Mouse (Mus musculus): ENCODE measurements around the gene H2-Q4. TPM values are rescaled to one million over a fixed set of nuclear protein-coding genes. Genes with fewer than 3 reads are reported as not detected.
A peak's percentile ranks its signal among the peaks of the same experiment; 100 is the strongest.
"Not testable (repeated sequence)": the region's sequence is repeated elsewhere in the genome, so short reads cannot be mapped to it uniquely, and the experiment has no call there.

The H2-Q4 gene
- 170 and 176 TPM in 2 replicates for total RNA-seq (2017)

DNA sequence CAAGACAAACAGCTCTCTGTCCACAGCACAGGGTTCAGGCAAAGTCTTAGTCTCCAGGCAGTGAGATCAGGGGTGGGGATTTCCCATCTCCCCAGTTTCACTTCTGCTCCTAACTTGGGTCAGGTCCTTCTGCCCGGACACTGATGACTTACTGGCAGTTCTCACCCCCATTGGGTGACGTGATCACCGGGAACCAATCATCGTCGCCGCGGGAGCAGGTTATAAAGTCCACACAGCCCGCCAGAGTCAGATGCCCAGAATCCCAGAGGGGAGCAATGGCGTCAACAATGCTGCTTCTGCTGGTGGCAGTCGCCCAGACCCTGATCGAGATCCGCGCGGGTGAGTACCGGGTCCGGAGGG is at the start of gene H2-Q4:
Gene H2-Q4, plus strand, starts transcription at position 249 of the 360 bp plus-strand sequence.
- ATAC-seq (ENCODE audit: extremely low read depth, insufficient number of reproducible peaks, low FRiP score, poor library complexity, severe bottlenecking) = peak; percentile 99

GRCm38 (mm10) chr17:35329714-35330113 is 49.7 kb upstream of the H2-Q4 start:
- ATAC-seq (ENCODE audit: extremely low read depth, insufficient number of reproducible peaks, low FRiP score, poor library complexity, severe bottlenecking) = not testable (repeated sequence)

GRCm38 (mm10) chr17:35331546-35331945 is 47.9 kb upstream of the H2-Q4 start:
- not testable (repeated sequence) for ATAC-seq (ENCODE audit: extremely low read depth, insufficient number of reproducible peaks, low FRiP score, poor library complexity, severe bottlenecking)

GRCm38 (mm10) chr17:35342071-35342671 is 37.2 kb upstream of the H2-Q4 start, which contains the start of gene H2-Q2:
Gene H2-Q2 (plus strand): TSS chr17:35342242.
- ATAC-seq (ENCODE audit: extremely low read depth, insufficient number of reproducible peaks, low FRiP score, poor library complexity, severe bottlenecking) = no peak

DNA sequence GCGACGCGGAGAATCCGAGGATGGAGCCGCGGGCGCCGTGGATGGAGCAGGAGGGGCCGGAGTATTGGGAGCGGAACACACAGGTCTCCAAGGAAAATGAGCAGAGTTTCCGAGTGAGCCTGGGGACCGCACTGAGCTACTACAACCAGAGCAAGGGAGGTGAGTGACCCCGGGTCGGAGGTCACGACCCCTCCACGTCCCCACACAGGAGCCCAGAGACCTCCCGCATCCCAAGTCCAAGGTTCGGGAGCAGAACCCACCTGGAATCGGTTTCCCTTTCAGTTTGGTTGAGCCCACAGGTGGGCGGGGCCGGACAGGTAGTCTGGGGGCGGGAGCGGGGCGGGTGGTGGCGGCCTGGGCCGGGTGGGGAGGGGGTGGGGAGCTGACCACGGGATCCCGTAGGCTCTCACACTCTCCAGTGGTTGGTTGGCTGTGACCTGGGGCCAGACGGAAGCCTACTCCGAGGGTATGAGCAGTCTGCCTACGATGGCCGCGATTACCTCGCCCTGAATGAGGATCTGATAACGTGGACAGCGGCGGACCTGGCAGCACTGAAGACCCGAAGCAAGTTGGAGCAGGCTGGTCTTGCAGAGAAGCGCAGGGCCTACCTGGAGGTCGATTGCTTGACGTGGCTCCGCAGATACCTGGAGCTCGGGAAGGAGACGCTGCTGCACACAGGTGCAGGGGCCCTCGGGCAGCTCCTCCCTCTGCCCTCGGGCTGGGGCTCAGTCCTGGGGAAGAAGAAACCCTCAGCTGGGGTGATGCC is 36.5 kb upstream of the H2-Q4 start:
- ATAC-seq (ENCODE audit: extremely low read depth, insufficient number of reproducible peaks, low FRiP score, poor library complexity, severe bottlenecking) = 0 out of 2 replicates have a peak, but pooled peaks have one; percentile 9

- ATAC-seq (ENCODE audit: extremely low read depth, insufficient number of reproducible peaks, low FRiP score, poor library complexity, severe bottlenecking) = not testable (repeated sequence)
Measured at GRCm38 (mm10) chr17:35347659-35348058, 31.8 kb upstream of the H2-Q4 start.

DNA sequence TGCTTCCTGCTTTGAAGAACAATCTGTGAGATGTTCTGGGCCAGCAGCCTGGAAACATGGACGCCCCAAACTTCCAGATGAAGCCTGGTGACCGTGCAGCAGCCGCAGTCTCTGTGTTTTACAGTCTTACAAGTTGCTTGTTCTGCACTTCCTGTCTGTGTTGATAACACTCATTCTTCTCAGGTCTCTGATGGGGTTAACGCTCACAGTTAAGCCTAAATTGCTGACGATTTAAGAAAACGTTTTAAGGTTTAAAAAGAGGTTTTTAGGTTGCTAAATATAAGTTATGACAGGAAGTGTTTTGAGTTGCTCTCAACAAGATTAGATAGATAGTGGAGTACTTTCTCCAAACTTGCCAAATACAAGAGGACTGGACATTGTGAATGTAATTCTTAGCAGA is 26.1 kb upstream of the H2-Q4 start:
- not testable (repeated sequence) for ATAC-seq (ENCODE audit: extremely low read depth, insufficient number of reproducible peaks, low FRiP score, poor library complexity, severe bottlenecking)

- ATAC-seq (ENCODE audit: extremely low read depth, insufficient number of reproducible peaks, low FRiP score, poor library complexity, severe bottlenecking) = no peak
Measured at GRCm38 (mm10) chr17:35354071-35354470, 25.3 kb upstream of the H2-Q4 start.

DNA sequence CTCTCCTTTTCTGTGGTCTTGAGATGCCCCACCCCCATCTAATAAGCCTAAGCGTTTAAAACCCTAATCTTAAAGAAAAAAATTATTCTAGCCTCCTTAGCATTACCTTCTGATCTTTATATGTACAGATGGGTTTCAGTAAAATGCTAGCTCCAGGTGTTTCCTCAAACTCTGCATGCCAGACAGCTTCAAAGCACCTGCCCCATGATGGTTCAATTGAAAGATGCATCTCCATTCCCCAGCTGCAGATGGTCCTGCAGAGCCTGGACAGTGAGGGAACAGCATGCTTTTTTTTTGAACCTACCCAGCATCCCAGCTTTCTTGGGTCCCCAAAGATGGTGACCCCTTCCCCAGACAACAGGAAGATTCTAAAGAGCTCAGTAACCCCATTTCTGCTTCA is 22.3 kb upstream of the H2-Q4 start:
- ATAC-seq (ENCODE audit: extremely low read depth, insufficient number of reproducible peaks, low FRiP score, poor library complexity, severe bottlenecking) = no peak

- ATAC-seq (ENCODE audit: extremely low read depth, insufficient number of reproducible peaks, low FRiP score, poor library complexity, severe bottlenecking) = 0 out of 2 replicates have a peak, but pooled peaks have one; percentile 6
Measured at GRCm38 (mm10) chr17:35358763-35359469, 20.5 kb upstream of the H2-Q4 start.

DNA sequence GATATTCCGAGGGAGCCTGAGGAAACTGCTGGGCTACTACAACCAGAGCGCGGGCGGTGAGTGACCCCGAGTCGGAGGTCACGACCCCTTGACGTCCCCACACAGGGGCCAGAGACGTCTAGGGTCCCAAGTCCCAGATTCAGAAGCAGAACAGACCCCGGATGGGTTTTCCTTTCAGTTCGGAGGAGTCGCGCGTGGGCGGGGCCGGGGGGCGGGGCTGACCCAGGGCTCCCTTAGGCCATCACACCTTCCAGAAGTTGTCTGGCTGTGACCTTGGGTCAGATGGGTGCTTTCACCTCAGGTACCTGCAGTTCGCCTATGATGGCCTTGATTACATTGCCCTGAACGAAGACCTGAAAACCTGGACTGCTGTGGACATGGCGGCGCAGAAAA is 20.0 kb upstream of the H2-Q4 start:
- ATAC-seq (ENCODE audit: extremely low read depth, insufficient number of reproducible peaks, low FRiP score, poor library complexity, severe bottlenecking) = no peak

DNA sequence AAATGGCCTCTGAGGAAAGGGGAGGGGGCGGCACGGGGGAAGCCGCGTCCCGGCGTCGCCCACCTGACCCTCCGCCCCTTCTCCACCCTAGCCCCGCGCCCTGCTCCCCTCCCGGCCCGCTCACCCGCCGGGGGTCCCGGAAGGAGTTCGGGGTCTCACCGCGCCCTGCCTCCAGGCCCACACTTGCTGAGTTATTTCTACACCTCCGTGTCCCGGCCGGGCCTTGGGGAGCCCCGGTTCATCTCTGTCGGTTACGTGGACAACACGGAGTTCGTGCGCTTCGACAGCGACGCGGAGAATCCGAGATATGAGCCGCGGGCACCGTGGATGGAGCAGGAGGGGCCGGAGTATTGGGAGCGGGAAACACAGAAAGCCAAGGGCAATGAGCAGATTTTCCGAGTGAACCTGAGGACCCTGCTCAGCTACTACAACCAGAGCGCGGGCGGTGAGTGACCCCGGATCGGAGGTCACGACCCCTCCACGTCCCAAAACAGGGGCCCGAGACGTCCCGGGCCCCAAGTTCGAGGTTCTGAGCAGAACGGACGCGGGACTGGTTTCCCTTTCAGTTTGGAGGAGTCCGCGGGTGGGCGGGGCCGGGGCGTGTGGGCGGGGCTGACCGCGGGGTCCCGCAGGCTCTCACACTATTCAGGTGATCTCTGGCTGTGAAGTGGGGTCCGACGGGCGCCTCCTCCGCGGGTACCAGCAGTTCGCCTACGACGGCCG is 473 bp downstream of the H2-Q4 start:
- ATAC-seq (ENCODE audit: extremely low read depth, insufficient number of reproducible peaks, low FRiP score, poor library complexity, severe bottlenecking) = no peak

DNA sequence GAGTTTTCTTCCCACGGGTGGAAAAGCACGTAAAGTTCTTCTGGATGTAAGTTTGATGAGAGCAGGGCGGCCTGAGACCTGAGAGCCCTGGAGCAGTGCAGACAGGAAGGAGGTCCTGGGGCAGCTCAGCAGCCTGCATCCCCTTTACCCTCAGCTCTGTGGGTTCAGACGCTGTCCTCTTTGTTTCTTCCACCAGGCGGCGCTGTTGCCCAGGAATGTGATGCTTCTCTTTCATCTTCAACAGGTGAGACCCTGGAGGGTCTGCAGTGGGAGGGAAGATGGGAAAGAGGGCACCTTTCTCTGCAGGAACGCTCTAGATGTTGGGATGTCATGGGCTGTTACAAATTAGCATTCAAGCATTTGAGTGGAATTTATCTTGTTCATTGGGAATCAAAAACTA is 10.4 kb downstream of the H2-Q4 start:
- not testable (repeated sequence) for ATAC-seq (ENCODE audit: extremely low read depth, insufficient number of reproducible peaks, low FRiP score, poor library complexity, severe bottlenecking)

DNA sequence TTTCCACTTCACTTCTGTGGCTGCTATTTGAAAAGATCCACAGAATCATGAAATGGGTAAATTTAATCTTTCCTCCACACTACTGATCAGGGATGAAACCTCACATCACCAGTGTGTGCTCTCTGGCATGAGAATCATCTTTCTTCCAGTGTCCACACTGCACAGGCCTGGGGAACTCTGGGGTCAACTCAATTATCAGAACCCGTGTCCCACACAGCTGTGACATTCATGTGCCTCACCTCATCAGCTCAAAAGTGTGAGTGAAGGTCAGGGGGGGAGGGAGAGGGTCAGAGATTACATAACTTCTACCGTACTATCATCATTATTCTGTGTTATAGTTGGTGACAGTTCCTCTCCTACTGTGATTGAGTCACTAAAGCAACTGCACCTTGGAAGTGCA is 13.3 kb downstream of the H2-Q4 start:
- ATAC-seq (ENCODE audit: extremely low read depth, insufficient number of reproducible peaks, low FRiP score, poor library complexity, severe bottlenecking) = not testable (repeated sequence)

DNA sequence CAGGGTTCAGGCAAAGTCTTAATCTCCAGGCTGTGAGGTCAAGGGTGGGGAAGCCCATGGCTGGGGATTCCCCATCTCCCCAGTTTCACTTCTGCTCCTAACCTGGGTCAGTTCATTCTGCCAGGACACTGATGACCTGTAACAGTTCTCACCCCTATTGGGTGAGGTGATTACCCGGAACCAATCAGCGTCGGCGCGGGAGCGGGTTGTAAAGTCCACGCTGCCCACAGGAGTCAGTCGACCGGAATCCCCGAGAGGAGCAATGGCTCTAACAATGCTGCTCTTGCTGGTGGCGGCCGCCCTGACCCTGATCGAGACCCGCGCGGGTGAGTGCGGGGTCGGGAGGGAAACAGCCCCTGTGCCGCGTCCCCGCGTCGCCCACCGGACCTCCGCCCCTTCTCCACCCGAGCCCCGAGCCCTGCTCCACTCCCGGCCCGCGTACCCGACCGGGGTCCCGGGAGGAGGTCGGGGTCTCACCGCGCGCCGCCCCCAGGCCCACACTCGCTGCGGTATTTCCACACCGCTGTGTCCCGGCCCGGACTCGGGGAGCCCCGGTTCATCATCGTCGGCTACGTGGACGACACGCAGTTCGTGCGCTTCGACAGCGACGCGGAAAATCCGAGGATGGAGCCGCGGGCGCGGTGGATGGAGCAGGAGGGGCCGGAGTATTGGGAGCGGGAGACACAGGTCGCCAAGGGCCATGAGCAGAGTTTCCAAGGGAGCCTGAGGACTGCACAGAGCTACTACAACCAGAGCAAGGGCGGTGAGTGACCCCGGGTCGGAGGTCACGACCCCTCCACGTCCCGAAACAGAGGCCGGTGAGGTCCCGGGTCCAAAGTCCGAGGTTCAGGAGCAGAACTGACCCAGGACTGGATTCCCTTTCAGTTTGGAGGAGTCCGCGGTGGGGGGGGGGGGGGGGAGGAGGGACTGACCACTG is 14.7 kb downstream of the H2-Q4 start:
- peak; percentile 98 for ATAC-seq (ENCODE audit: extremely low read depth, insufficient number of reproducible peaks, low FRiP score, poor library complexity, severe bottlenecking)

DNA sequence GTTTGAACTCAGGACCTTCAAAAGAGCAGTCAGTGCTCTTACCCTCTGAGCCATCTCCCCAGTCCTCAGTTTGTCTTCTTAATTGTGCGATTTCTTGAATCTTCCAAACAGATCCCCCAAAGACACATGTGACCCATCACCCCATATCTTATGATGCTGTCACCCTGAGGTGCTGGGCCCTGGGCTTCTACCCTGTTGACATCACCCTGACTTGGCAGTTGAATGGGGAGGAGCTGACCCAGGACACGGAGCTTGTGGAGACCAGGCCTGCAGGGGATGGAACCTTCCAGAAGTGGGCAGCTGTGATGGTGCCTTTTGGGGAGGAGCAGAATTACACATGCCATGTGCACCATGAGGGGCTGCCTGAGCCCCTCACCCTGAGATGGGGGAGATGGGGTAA is 17.5 kb downstream of the H2-Q4 start:
- not testable (repeated sequence) for ATAC-seq (ENCODE audit: extremely low read depth, insufficient number of reproducible peaks, low FRiP score, poor library complexity, severe bottlenecking)

GRCm38 (mm10) chr17:35413057-35413456 is 33.6 kb downstream of the H2-Q4 start:
- ATAC-seq (ENCODE audit: extremely low read depth, insufficient number of reproducible peaks, low FRiP score, poor library complexity, severe bottlenecking) = not testable (repeated sequence)
